Mouse (Mus musculus) lung, adult 18-20 months (tissue): ENCODE results near the gene Sema4a.
"Not testable (repeated sequence)": the region's sequence is repeated elsewhere in the genome, so short reads cannot be mapped to it uniquely, and the experiment has no call there.

Experiments used
- DNase-seq, 2 experiments: peaks; one replicate each; pipeline ENCODE4 v3.0.0; 2022; ENCODE audit warnings: mixed read lengths in 2 of 2

Gene Sema4a

DNA sequence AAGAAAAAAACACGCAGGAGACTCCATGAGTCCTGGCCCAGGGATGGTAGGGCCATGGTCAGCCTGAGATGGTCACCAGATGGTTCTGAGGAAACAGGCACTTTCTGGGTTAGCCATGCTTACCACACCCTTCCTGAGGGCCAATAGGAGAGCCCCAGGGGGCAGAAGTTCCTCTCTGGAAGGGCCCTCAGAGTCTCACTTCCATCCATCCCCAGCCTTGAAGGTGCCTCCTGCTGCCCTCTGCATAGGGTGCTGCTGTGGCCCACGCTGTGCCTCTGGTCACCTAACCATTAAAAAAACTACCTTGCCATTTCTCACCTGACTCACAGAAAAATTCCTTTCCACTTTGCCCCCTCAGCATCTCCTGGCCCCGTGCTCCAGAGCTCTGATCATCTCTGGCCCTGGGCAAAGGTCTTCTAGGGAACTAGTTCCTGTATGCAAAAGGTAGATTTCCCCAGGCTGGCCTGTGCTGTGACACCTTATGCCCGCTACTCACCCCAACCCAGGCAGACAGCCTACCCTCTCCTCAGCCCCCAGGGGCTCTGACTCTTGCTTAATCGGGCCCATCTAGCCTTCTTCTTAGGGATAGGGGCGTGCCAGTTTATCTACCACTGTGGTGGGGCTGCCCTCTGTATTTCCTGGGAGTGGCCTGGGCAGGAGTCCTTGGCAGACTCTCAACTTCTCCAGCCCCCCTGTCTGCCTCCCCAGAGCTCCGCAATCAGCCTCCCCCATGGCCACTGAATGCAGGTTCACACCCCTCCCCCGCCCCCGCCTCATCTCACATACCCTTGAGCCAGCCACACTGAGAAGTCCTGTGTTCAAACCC is 6.0 kb downstream of the Sema4a start:
- no peak for DNase-seq

GRCm38 (mm10) chr3:88453986-88454385 is 7.0 kb downstream of the Sema4a start:
- no peak for DNase-seq

GRCm38 (mm10) chr3:88453369-88453768 is 7.6 kb downstream of the Sema4a start:
- DNase-seq, result no peak

DNA sequence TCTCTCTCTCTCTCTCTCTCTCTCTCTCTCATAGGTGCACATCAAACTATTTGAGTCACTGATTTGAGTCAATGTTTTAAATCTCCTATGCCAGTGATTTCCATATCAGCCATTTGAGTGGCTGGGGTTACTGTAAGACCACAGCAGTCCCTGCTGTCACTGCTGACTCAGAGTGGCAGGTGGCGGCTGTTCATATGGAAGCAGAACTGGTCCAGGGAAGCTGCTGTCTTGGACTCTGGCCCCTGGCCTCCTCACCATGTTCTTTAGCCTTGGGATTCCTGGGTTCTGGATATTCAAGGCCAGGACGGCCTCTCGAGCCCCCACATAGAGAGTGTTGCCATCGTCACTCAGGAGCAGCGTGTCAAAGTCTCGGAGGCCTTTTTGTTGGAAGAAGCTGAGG is 8.3 kb downstream of the Sema4a start:
- no peak for DNase-seq

DNA sequence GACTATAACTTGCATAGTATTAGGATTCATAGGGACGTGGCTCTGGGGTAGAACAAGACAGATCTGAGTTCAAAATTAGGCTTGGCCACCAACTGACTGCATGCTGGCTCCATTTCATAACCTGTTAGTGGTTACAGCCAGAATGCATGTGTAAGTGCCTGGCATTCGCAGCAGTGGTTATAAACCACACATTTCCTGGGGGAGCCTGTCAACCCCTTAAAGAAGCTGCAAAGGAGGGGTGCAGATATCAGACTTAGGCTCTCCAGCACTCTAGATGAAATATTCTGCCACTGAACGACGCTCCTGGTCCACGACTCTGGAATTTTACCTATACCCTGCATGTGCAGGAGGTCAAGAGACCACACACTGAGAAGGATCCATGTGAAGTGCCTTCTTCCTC is 8.7 kb downstream of the Sema4a start:
- no peak for DNase-seq

DNA sequence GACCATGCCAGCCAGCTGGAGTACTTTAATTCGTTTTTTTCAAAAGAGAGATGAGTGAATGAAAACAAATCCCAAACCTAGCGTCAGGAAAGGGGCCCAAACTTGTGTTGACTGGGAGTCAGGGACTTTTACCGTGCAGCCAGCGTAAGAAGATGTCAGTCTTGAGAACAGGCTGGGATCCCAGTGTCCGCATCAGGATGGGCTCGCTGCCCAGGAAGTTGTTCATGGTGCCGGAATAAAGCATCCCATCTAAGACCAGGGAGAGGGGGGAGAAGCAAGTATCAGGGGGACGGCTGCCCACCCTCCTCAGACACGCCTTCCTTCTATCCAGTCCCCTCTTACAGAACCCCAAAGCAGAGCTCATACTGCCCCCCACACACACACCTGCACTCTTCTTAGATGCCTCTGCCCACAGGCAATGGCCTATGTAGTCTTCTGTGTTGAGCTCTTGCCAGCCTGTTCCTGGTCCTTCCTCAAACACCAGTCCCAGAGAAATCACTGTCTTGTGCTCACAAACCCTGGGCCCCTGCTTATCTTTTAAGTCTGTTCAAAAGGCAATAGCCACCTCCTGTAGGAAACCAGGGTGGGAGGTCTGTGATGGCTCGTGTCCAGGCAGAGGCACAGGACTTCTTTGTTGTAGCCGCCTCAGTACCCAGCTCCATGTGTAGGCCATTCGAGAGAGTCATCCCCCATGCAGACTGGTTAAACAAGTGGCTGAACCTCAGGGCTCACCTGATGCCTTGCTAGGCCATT is 10.4 kb downstream of the Sema4a start:
- DNase-seq, result no peak

GRCm38 (mm10) chr3:88449395-88450023 is 11.5 kb downstream of the Sema4a start:
- no peak for DNase-seq

DNA sequence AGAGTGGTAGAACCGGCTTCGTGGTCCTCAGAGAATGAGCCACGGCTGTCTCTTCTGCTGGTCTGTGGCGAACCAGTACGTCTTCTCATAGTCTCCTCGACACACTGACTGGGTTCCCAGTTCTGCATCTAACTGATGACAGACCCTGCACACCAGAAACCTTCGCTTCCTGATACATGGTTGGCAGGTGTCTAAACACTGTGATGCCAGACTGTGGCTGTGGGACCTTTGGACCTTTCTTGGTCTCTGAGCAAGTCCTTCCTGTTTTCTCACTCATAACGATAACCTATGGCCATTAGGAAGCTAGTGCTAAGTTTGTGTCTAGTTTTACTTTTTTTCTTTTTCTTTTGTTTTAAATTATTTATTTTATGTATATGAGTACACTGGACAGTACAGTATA is 12.5 kb downstream of the Sema4a start:
- no peak for DNase-seq

GRCm38 (mm10) chr3:88447676-88448183 is 13.3 kb downstream of the Sema4a start:
- DNase-seq, result no peak

DNA sequence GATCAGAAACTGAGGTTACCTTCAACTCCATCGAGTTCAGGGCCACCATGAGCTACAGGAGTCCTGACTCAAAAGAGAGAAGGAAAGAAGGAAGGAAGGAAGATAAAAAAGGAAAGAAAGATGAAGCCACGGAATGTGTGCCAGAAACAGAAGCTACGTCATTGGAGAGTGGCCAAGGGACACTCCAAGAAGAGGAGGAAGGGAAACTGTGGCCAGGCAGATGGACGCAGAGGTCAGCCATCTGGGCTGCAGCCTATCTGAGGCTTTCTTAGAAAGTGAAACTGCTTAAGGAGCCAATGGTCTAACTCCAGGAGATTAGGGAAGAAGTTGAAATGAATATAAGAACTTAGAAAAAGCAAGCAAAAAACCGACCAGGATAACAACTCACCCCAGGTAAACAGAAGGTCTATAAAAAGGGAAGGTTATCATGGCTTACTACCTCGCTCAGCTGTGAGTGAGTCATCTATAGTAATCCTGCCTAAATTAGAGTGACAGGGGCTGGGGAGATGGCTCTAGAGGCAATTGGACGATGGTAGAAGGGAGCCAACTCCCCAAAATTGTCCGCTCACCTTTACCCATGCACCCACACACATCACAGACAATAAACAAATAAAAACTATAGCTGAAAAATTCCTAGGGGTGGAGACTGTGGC is 14.4 kb downstream of the Sema4a start:
- no peak for DNase-seq

GRCm38 (mm10) chr3:88442888-88443287 is 18.1 kb downstream of the Sema4a start:
- DNase-seq, result peak; percentile 76 to 80

GRCm38 (mm10) chr3:88442488-88442887 is 18.5 kb downstream of the Sema4a start:
- DNase-seq, result no peak

- DNase-seq, result no peak
These were observed 20.2 kb downstream of the Sema4a start for GRCm38 (mm10) chr3:88440500-88441381.

DNA sequence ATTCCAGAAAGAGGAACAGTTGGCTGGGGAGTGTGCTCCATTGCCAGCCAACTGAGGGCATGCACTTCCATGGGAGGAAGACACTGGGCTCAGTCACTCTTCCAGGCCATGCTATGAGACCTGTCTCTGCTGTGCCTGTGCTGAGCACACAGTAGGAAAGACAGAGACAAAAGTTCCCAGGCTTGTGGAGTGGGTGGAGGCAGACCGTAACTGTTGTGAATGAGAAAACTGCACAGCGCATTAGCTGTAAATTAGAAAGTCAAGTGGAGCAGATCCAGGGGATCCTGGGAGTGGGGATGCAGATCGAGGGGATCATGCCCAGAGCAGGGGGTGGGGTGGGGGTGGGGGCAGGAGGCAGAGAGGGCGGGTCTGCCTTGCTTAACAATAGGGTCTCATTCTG is 21.4 kb downstream of the Sema4a start:
- no peak for DNase-seq

GRCm38 (mm10) chr3:88437454-88437853 is 23.5 kb downstream of the Sema4a start:
- DNase-seq, result no peak

- DNase-seq, result peak in 1 of 2 experiments; percentile 44
These were observed 24.4 kb downstream of the Sema4a start for GRCm38 (mm10) chr3:88436395-88437201.

DNA sequence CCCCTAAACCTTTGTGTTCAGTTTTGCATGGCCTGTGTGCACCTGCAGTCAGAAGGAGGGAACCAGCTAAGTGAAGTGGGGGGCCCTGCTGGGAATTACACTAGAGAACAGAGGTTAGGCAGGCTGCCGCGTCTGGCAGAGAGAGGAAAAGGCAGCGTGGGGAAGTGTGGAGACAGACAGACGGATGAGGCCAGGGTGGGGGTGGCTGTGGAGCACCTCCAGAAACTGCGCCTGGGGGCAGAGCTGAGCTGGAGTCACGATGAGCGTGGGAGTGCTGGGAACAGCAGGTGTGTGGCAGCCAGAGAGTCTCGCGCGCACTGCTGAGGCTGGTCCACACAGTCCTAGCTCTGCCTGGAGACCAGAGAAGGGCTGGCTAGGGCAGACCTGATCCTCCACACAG is 25.5 kb downstream of the Sema4a start:
- DNase-seq, result no peak

DNA sequence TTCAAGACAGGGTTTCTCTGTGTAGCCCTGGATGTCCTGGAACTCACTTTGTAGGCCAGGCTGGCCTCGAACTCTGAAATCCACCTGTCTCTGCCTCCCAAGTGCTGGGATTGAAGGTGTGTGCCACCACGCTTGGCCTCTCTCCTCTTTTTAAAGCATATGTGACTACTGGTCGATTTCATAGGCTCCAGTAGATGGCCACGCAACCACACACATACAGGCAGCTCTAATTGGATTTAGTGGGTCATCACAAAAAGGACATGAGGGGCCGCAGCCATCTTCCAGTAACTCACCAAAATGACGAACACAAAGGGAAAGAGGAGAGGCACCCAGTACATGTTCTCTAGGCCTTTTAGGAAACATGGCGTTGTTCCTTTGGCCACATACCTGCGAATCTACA is 32.3 kb downstream of the Sema4a start:
- DNase-seq, result not testable (repeated sequence)

DNA sequence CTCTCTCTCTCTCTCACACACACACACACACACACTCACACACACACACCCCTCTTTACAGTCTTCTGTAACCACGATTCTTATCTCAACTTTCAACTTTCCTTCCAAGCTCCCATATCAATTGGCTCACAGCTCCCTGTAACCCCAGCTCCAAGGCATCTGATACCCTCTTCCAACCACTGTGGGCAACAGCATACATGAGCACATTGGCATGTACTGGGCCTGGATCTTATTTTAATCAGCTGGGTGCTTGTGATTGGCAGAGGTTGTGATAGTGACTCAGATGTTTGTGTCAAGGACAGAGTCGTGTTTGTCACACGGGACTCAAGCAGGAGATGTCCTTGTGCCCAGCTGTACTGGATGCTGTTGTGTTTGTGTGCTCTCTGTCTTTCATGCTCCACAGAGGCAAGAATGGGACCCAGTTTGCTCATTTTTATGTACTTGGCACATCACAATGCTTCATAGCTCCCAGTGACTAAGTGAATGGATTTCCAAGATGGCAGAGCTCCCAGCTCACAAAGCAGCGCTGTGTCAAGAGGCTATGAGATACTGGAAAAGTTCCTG is 33.6 kb downstream of the Sema4a start:
- DNase-seq, result no peak

- no peak for DNase-seq
These were observed 35.1 kb downstream of the Sema4a start for GRCm38 (mm10) chr3:88425708-88426420.
